Comparison of ENCODE assay signal across 8 mouse cellular contexts in the genomic region with DNA sequence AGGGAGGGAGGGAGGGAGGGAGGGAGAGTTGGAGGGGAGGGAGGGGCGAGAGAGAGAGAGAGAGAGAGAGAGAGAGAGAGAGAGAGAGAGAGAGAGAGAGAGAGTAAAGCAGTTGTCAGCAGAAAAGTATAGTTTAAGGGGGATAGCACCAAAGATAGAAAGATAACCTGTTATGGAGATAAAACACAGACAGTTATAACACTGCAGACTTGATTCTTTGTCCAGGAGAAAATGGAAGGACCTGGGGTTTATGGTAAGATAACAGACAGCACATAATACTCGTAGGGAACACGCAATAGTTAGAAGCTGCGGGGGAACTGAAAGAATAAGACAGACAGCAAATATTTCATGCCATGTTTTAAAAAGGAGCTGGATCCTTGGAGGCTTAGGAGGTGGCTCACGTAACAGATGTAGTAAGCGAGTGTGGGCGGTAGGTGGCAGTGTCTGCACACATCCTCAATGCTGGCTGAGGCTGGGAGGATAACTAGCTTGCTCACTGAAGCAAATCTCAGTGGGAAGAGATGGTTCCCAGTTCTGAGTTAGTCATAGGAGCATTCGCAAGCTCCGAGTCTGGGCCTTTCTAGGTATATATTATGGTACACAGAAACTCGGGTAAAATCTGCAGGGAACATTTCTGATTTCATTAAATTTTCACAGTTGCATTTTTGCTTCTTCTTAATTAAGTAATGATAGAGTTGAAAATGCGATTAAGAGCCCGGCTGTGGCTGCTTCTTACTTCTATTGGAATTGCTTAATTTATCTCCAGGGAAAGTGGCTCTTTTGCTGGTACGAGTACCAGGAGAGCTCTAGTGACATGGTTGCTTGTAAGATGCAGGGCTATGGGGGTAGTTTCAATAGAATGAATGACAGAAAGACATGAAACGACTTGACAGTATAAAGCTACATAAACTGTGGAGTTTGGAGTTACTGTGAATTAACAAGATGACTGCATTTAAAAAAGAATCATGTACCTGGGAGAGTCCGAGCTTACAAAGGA.
A peak's percentile ranks its signal among the peaks of the same experiment; 100 is the strongest.
DNase-seq lines count a peak whose midpoint lies in the region; ATAC-seq and TF ChIP-seq lines count a peak whose summit lies in the region.

No protein-coding gene starts in this region.

- peak; percentile 100 for TF ChIP-seq RAD21 in MEL (IDR thresholded peaks at IDR 0.05; ENCODE audit: low read depth, low read length)

- TF ChIP-seq POLR2A in MEL (IDR thresholded peaks at IDR 0.05; ENCODE audit: control insufficient read depth in 1 of 2, insufficient read depth in 1 of 2, low read depth in 1 of 2, low read length in 2 of 2, poor library complexity in 1 of 2), result no peak

- peak overlapping the region; percentile 16 to 72 for H3K4me3 ChIP-seq in MEL (ENCODE audit: control insufficient read depth in 1 of 2, insufficient read depth in 1 of 2, low read depth in 2 of 2, low read length in 2 of 2)
- H3K4me3 ChIP-seq in forebrain, embryonic 14.5 days (ENCODE audit: low read depth, low read length), result no peak overlapping the region
- H3K4me3 ChIP-seq in hindbrain, embryonic 14.5 days (replicated peaks; ENCODE audit: low read length), result no peak overlapping the region

- TF ChIP-seq CTCF in MEL (IDR thresholded peaks at IDR 0.05 in 2 of 3, conservative IDR thresholded peaks at IDR 0.05 in 1 of 3; ENCODE audit: control insufficient read depth in 1 of 3, insufficient read depth in 1 of 3, low read depth in 2 of 3, low read length in 3 of 3, poor library complexity in 1 of 3, severe bottlenecking in 1 of 3), result peak; percentile 94 to 95 (median 94)

- no peak overlapping the region for H3K4me2 ChIP-seq in forebrain, embryonic 14.5 days (ENCODE audit: low read length)
- H3K4me2 ChIP-seq in hindbrain, embryonic 14.5 days (replicated peaks), result 0 out of 2 replicates have a peak overlapping the region, but pooled peaks have one; percentile 2

- no peak overlapping the region for H3K27ac ChIP-seq in MEL (ENCODE audit: control insufficient read depth, low read depth, low read length)
- H3K27ac ChIP-seq in forebrain, embryonic 14.5 days (ENCODE audit: low read depth, low read length), result no peak overlapping the region
- 0 out of 2 replicates have a peak overlapping the region, but pooled peaks have one; percentile 2 for H3K27ac ChIP-seq in hindbrain, embryonic 14.5 days

- peaks cover 0 to 3% of the 10 kb centered on the region in 2 experiments; a peak in 1 of 4 replicates for H3K4me1 ChIP-seq in MEL (ENCODE audit: control insufficient read depth in 1 of 2, insufficient read depth in 2 of 2, low read length in 2 of 2)
- no peaks in the 10 kb centered on the region for H3K4me1 ChIP-seq in forebrain, embryonic 14.5 days (ENCODE audit: control insufficient read depth, insufficient read depth, low read length)
- no peaks in the 10 kb centered on the region; the same call in 1 of the 2 replicates for H3K4me1 ChIP-seq in hindbrain, embryonic 14.5 days (replicated peaks; ENCODE audit: control insufficient read depth, insufficient read depth, low read length)

- no peaks in the 10 kb centered on the region for H3K9me3 ChIP-seq in MEL (replicated peaks; ENCODE audit: insufficient read depth, low read length)
- H3K9me3 ChIP-seq in forebrain, embryonic 14.5 days (replicated peaks; ENCODE audit: control insufficient read depth, low read length), result no peaks in the 10 kb centered on the region; the same call in 1 of the 2 replicates
- H3K9me3 ChIP-seq in hindbrain, embryonic 14.5 days (ENCODE audit: control insufficient read depth, low read length), result no peaks in the 10 kb centered on the region

- DNase-seq in MEL (ENCODE audit: low read depth, low spot score), result peak; percentile 87
- DNase-seq in c-Kit-positive CD71-positive TER-119-positive erythroid progenitor cells, embryonic 14.5 days (ENCODE audit: low spot score), result peak; percentile 34
- peak; percentile 88 for DNase-seq in forebrain, embryonic 14.5 days (ENCODE audit: low spot score)
- peak; percentile 90 for DNase-seq in hindbrain, embryonic 14.5 days (ENCODE audit: low spot score)
- DNase-seq in layer of hippocampus, postnatal 14 days (ENCODE audit: low spot score in 2 of 2), result peak; percentile 78 to 89
- DNase-seq in lung, postnatal 36 days, result peak; percentile 67
- DNase-seq in retina, postnatal 1 day, result peak; percentile 80
- DNase-seq in thymus, postnatal 36 days, result peak; percentile 55 to 70

- whole genome bisulfite sequencing in forebrain, embryonic 14.5 days, result 34% methylated on average over 15 of the region's 15 CpGs
- WGBS in hindbrain, embryonic 14.5 days, result 29% methylated on average over 14 of the region's 15 CpGs

- no peak; a peak in 1 of 4 replicates for TF ChIP-seq EP300 in MEL (IDR thresholded peaks at IDR 0.05; ENCODE audit: low read depth in 1 of 2, low read length in 2 of 2)

- peak overlapping the region; percentile 15; the same call in 1 of the 2 replicates for H3K9ac ChIP-seq in MEL (ENCODE audit: control insufficient read depth, low read depth, low read length, poor library complexity, severe bottlenecking)
- H3K9ac ChIP-seq in forebrain, embryonic 14.5 days (ENCODE audit: low read length), result no peak overlapping the region
- no peak overlapping the region for H3K9ac ChIP-seq in hindbrain, embryonic 14.5 days

- no peaks in the 10 kb centered on the region for H3K79me2 ChIP-seq in MEL (ENCODE audit: control insufficient read depth, insufficient read depth, low read length, poor library complexity)

- no peaks in the 10 kb centered on the region for H3K27me3 ChIP-seq in MEL (ENCODE audit: control insufficient read depth in 1 of 2, insufficient read depth in 2 of 2, low read length in 2 of 2)
- no peaks in the 10 kb centered on the region for H3K27me3 ChIP-seq in forebrain, embryonic 14.5 days (replicated peaks; ENCODE audit: control insufficient read depth, insufficient read depth, low read length)
- no peaks in the 10 kb centered on the region for H3K27me3 ChIP-seq in hindbrain, embryonic 14.5 days (ENCODE audit: control insufficient read depth, insufficient read depth, low read length)

- H3K36me3 ChIP-seq in MEL (ENCODE audit: control insufficient read depth in 1 of 2, insufficient read depth in 2 of 2, low read length in 2 of 2), result peaks cover 0 to 2% of the 10 kb centered on the region in 2 experiments; a peak in 1 of 4 replicates
- no peaks in the 10 kb centered on the region for H3K36me3 ChIP-seq in forebrain, embryonic 14.5 days (ENCODE audit: control insufficient read depth, insufficient read depth, low read length)
- H3K36me3 ChIP-seq in hindbrain, embryonic 14.5 days (replicated peaks; ENCODE audit: control insufficient read depth, insufficient read depth), result no peaks in the 10 kb centered on the region

- peak; percentile 96 for ATAC-seq in forebrain, embryonic 14.5 days
- peak; percentile 93 for ATAC-seq in hindbrain, embryonic 14.5 days (ENCODE audit: low FRiP score)

TF ChIP-seq in MEL, 35 proteins besides CTCF, POLR2A, EP300 and RAD21:
- no peak for TF ChIP-seq POLR2AphosphoS2 (IDR thresholded peaks at IDR 0.05; ENCODE audit: low read length)
- TF ChIP-seq ZKSCAN1 (IDR thresholded peaks at IDR 0.05; ENCODE audit: low read depth, low read length), result no peak
- no peak for TF ChIP-seq MAFK (IDR thresholded peaks at IDR 0.05; ENCODE audit: borderline replicate concordance, low read depth, low read length)
- 0 out of 2 replicates have a peak, but pooled peaks have one; percentile 48 for TF ChIP-seq JUND (IDR thresholded peaks at IDR 0.05; ENCODE audit: low read depth, low read length)
- peak; percentile 97 for TF ChIP-seq ZC3H11A (IDR thresholded peaks at IDR 0.05; ENCODE audit: low read depth, low read length)
- TF ChIP-seq BHLHE40 (IDR thresholded peaks at IDR 0.05; ENCODE audit: borderline replicate concordance, low read depth, low read length), result no peak
- no peak for TF ChIP-seq ELF1 (IDR thresholded peaks at IDR 0.05; ENCODE audit: low read depth, low read length)
- no peak for TF ChIP-seq GATA1 (IDR thresholded peaks at IDR 0.05; ENCODE audit: low read depth, low read length)
- no peak for TF ChIP-seq POLR2AphosphoS5 (IDR thresholded peaks at IDR 0.05; ENCODE audit: borderline replicate concordance, low read depth, low read length)
- TF ChIP-seq SMC3 (IDR thresholded peaks at IDR 0.05; ENCODE audit: low read depth, low read length), result peak; percentile 95
- TF ChIP-seq TCF12 (IDR thresholded peaks at IDR 0.05; ENCODE audit: low read depth, low read length), result 0 out of 2 replicates have a peak, but pooled peaks have one; percentile 23
- TF ChIP-seq RCOR1 (IDR thresholded peaks at IDR 0.05; ENCODE audit: low read depth, low read length), result 0 out of 2 replicates have a peak, but pooled peaks have one; percentile 24
- 0 out of 2 replicates have a peak, but pooled peaks have one; percentile 15 for TF ChIP-seq MXI1 (IDR thresholded peaks at IDR 0.05; ENCODE audit: low read depth, low read length)
- no peak for TF ChIP-seq MEF2A (IDR thresholded peaks at IDR 0.05; ENCODE audit: extremely low read depth, insufficient replicate concordance, low read depth, low read length, poor library complexity, severe bottlenecking)
- no peak for TF ChIP-seq ETS1 (IDR thresholded peaks at IDR 0.05; ENCODE audit: low read depth, low read length)
- no peak for TF ChIP-seq NELFE (IDR thresholded peaks at IDR 0.05; ENCODE audit: low read depth, low read length)
- TF ChIP-seq SIN3A (IDR thresholded peaks at IDR 0.05; ENCODE audit: low read length), result peak; percentile 51
- no peak for TF ChIP-seq NRF1 (IDR thresholded peaks at IDR 0.05; ENCODE audit: insufficient read depth, low read depth, low read length, poor library complexity, severe bottlenecking)
- no peak for TF ChIP-seq ZMIZ1 (IDR thresholded peaks at IDR 0.05; ENCODE audit: low read depth, low read length)
- 0 out of 2 replicates have a peak, but pooled peaks have one; percentile 18 for TF ChIP-seq MAX (IDR thresholded peaks at IDR 0.05; ENCODE audit: low read length)
- TF ChIP-seq HCFC1 (IDR thresholded peaks at IDR 0.05; ENCODE audit: low read depth, low read length), result no peak
- TF ChIP-seq GABPA (IDR thresholded peaks at IDR 0.05; ENCODE audit: low read depth, low read length), result 0 out of 2 replicates have a peak, but pooled peaks have one; percentile 22

Comparison
In these comparisons a context has a peak if more than half of its experiments do, and no peak if none do; other contexts are left out.
1. DNase-seq: peak in every context shown above with its lines; median percentile 90 in hindbrain, embryonic 14.5 days; 88 in forebrain, embryonic 14.5 days; 87 in MEL; 84 in layer of hippocampus, postnatal 14 days; 80 in retina, postnatal 1 day; 67 in lung, postnatal 36 days; 62 in thymus, postnatal 36 days; 34 in c-Kit-positive CD71-positive TER-119-positive erythroid progenitor cells, embryonic 14.5 days.
2. H3K4me3 ChIP-seq: peak in MEL (2 of 2); none in forebrain, embryonic 14.5 days (single experiment) and hindbrain, embryonic 14.5 days (single experiment).